Comparison of ENCODE assay signal across 18 mouse cellular contexts in genomic region chr12:25427911-25428642, GRCm38 (mm10).
A peak's percentile ranks its signal among the peaks of the same experiment; 100 is the strongest.
DNase-seq lines count a peak whose midpoint lies in the region; ATAC-seq lines count a peak whose summit lies in the region.
"Had no signal": no experiment of that assay in that cellular context is flagged by ENCODE, and none has a peak within 500 bp of the region (broad histone marks: within the 10 kb centered on the region; RNA-seq: fewer than 3 reads in every experiment).

No protein-coding gene starts in this region.

- 66% methylated on average over 11 of the region's 11 CpGs for WGBS in heart, embryonic 15.5 days

- H3K36me3 ChIP-seq in heart, embryonic 15.5 days: no peaks in the 10 kb centered on the region
- H3K36me3 ChIP-seq: liver, embryonic 15.5 days; stomach, embryonic 15.5 days had no signal

- intact Hi-C loops in heart, postnatal 14 days (cut with DNase I): no loop called here
- intact Hi-C loops in gastrocnemius, postnatal 14 days (cut with DNase I; ENCODE audit: low total_unique reads): no loop called here

- H3K4me1 ChIP-seq in heart, embryonic 15.5 days (replicated peaks): no peaks in the 10 kb centered on the region
- H3K4me1 ChIP-seq: liver, embryonic 15.5 days; stomach, embryonic 15.5 days had no signal

- peak; percentile 50; the same call in 1 of the 2 replicates for ATAC-seq in heart, embryonic 15.5 days (replicated peaks; ENCODE audit: insufficient number of reproducible peaks, insufficient read depth, low FRiP score, low read depth)
- peak; percentile 38 for ATAC-seq in activated CD4-positive, CD25-positive, alpha-beta regulatory T cell, adult 4 months
- ATAC-seq: forebrain, embryonic 16.5 days; hindbrain, embryonic 16.5 days; Patski had no signal

- no peak overlapping the region for H3K27ac ChIP-seq in heart, embryonic 15.5 days
- H3K27ac ChIP-seq: liver, embryonic 15.5 days; stomach, embryonic 15.5 days had no signal

- no peak overlapping the region for H3K4me3 ChIP-seq in heart, embryonic 15.5 days
- H3K4me3 ChIP-seq: erythroblast, embryonic 14.5 days; liver, embryonic 15.5 days; stomach, embryonic 15.5 days had no signal

- no peaks in the 10 kb centered on the region for H3K27me3 ChIP-seq in heart, embryonic 15.5 days
- H3K27me3 ChIP-seq: liver, embryonic 15.5 days; Patski; stomach, embryonic 15.5 days had no signal

- DNase-seq in heart, postnatal 14 days: no peak
- DNase-seq in CD4-positive, CD25-positive, alpha-beta regulatory T cell, adult 2 months (ENCODE audit: low read depth, low spot score): peak; percentile 6
- DNase-seq in gastrocnemius, postnatal 14 days: peak; percentile 14
- DNase-seq in layer of hippocampus, adult 18-20 months (ENCODE audit: low spot score in 2 of 2): no peak
- DNase-seq in adrenal gland, postnatal 14 days: no peak
- DNase-seq: kidney, adult 9 months; kidney, postnatal 4 days; layer of hippocampus, postnatal 36 days; left cerebral cortex, postnatal 4 days; lung, postnatal 10 days had no signal

- H3K4me2 ChIP-seq in heart, embryonic 15.5 days: no peak overlapping the region
- H3K4me2 ChIP-seq: liver, embryonic 15.5 days; stomach, embryonic 15.5 days had no signal

- no peaks in the 10 kb centered on the region for H3K9me3 ChIP-seq in heart, embryonic 15.5 days (replicated peaks)
- H3K9me3 ChIP-seq: liver, embryonic 15.5 days; stomach, embryonic 15.5 days had no signal

- no peak overlapping the region for H3K9ac ChIP-seq in heart, embryonic 15.5 days
- H3K9ac ChIP-seq: liver, embryonic 15.5 days; stomach, embryonic 15.5 days had no signal

Comparison
In these comparisons a context has a peak if more than half of its experiments do, and no peak if none do; other contexts are left out.
1. DNase-seq: peak in CD4-positive, CD25-positive, alpha-beta regulatory T cell, adult 2 months (single experiment) and gastrocnemius, postnatal 14 days (single experiment); none in heart, postnatal 14 days (0 of 2), layer of hippocampus, adult 18-20 months (0 of 2) and adrenal gland, postnatal 14 days (single experiment).